Comparison of ENCODE assay signal across 21 mouse cellular contexts in the genomic region with DNA sequence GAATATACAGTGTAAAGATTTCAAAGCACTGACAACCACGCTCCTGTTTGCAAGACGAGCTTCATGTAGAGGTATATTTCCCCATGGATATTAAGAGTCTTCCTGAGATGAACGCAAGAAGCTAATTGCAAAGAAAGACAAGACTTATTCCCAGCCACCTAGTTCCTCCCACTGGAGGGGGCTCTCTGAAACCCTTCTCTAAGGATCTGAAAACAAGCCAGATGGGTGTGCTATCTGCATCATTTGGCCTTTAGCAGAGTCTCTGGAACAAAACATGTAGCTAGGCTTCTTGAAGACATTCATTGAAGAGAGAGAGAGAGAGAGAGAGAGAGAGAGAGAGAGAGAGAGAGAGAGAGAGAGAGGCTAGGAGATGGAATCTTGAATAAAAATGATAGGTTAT.
A peak's percentile ranks its signal among the peaks of the same experiment; 100 is the strongest.
DNase-seq lines count a peak whose midpoint lies in the region; ATAC-seq and TF ChIP-seq lines count a peak whose summit lies in the region.
"Had no signal": no experiment of that assay in that cellular context is flagged by ENCODE, and none has a peak within 500 bp of the region (broad histone marks: within the 10 kb centered on the region; RNA-seq: fewer than 3 reads in every experiment).

No protein-coding gene starts in this region.

- WGBS in kidney, postnatal 0 days = 66% methylated on average over 3 of the region's 3 CpGs
- 69% methylated on average over 3 of the region's 3 CpGs for WGBS in hindbrain, postnatal 0 days
- 70% methylated on average over 3 of the region's 3 CpGs for whole genome bisulfite sequencing in heart, embryonic 12.5 days

- no peak overlapping the region for H3K27ac ChIP-seq in kidney, postnatal 0 days
- peak overlapping the region; percentile 61; the same call in 1 of the 2 replicates for H3K27ac ChIP-seq in embryonic fibroblast, embryonic 13.5 days (ENCODE audit: insufficient read depth, low read length)
- no peak overlapping the region for H3K27ac ChIP-seq in hindbrain, postnatal 0 days
- no peak overlapping the region for H3K27ac ChIP-seq in heart, embryonic 12.5 days (ENCODE audit: poor library complexity, severe bottlenecking)
- H3K27ac ChIP-seq: liver, embryonic 13.5 days; macrophage had no signal

- peak; percentile 14; the same call in 1 of the 2 replicates for TF ChIP-seq CTCF in kidney, postnatal 0 days (IDR thresholded peaks at IDR 0.05; ENCODE audit: low read depth)
- no peak; the same call in 1 of the 2 replicates for TF ChIP-seq CTCF in brain, embryonic 14.5 days (IDR thresholded peaks at IDR 0.05; ENCODE audit: borderline replicate concordance, extremely low read depth, insufficient read depth, insufficient read length)
- no peak for TF ChIP-seq CTCF in embryonic fibroblast, embryonic 13.5 days (IDR thresholded peaks at IDR 0.05; ENCODE audit: borderline replicate concordance, insufficient read depth, low read length)
- peak; percentile 33; the same call in 1 of the 2 replicates for TF ChIP-seq CTCF in hindbrain, postnatal 0 days (IDR thresholded peaks at IDR 0.05; ENCODE audit: low read depth)

- no peak for DNase-seq in kidney, postnatal 0 days (ENCODE audit: low spot score)
- no peak for DNase-seq in kidney, adult 8-10 months
- DNase-seq in brain, embryonic 14.5 days (ENCODE audit: low read depth) = peak; percentile 86
- peak; percentile 56 for DNase-seq in hindbrain, postnatal 0 days (ENCODE audit: low spot score)
- DNase-seq in left cerebral cortex, adult 11 months (ENCODE audit: low spot score) = no peak
- DNase-seq: adrenal gland, adult 8-10 months; cerebellum, adult 9-10 months; heart, postnatal 10 days; kidney, adult 9 months; kidney, postnatal 36 days; liver, embryonic 13.5 days; right cerebral cortex, postnatal 25 days had no signal

- H3K36me3 ChIP-seq in kidney, postnatal 0 days (ENCODE audit: insufficient read depth, low read length) = no peaks in the 10 kb centered on the region
- no peaks in the 10 kb centered on the region for H3K36me3 ChIP-seq in hindbrain, postnatal 0 days (ENCODE audit: insufficient read depth, low read length)
- H3K36me3 ChIP-seq in heart, embryonic 12.5 days = no peaks in the 10 kb centered on the region
- H3K36me3 ChIP-seq: heart, embryonic 10.5 days; limb, embryonic 13.5 days; liver, embryonic 13.5 days; lung, embryonic 15.5 days; midbrain, embryonic 12.5 days had no signal

- no peaks in the 10 kb centered on the region for H3K4me1 ChIP-seq in kidney, postnatal 0 days (replicated peaks; ENCODE audit: insufficient read depth, low read length)
- no peaks in the 10 kb centered on the region; the same call in 1 of the 2 replicates for H3K4me1 ChIP-seq in embryonic fibroblast, embryonic 13.5 days (ENCODE audit: control insufficient read depth, insufficient read depth, low read length)
- H3K4me1 ChIP-seq in hindbrain, postnatal 0 days (ENCODE audit: insufficient read depth, low read length) = peaks cover 13% of the 10 kb centered on the region
- 0 out of 2 replicates have a peak, but pooled peaks cover 7% of the 10 kb centered on the region for H3K4me1 ChIP-seq in heart, embryonic 12.5 days (replicated peaks)
- H3K4me1 ChIP-seq: liver, embryonic 13.5 days had no signal

- no peak for ATAC-seq in kidney, postnatal 0 days (replicated peaks; ENCODE audit: low FRiP score, low read depth)
- ATAC-seq in hindbrain, postnatal 0 days = no peak
- ATAC-seq in heart, embryonic 12.5 days (ENCODE audit: insufficient number of reproducible peaks, low FRiP score) = no peak
- ATAC-seq: Patski had no signal

- no peaks in the 10 kb centered on the region for H3K27me3 ChIP-seq in kidney, postnatal 0 days (ENCODE audit: insufficient read depth, low read length)
- H3K27me3 ChIP-seq in hindbrain, postnatal 0 days (ENCODE audit: insufficient read depth, low read length) = no peaks in the 10 kb centered on the region
- H3K27me3 ChIP-seq in heart, embryonic 12.5 days (replicated peaks) = no peaks in the 10 kb centered on the region
- H3K27me3 ChIP-seq: limb, embryonic 13.5 days; liver, embryonic 13.5 days; lung, embryonic 15.5 days; midbrain, embryonic 12.5 days; Patski had no signal

- no peak overlapping the region for H3K4me2 ChIP-seq in kidney, postnatal 0 days (ENCODE audit: low read length)
- H3K4me2 ChIP-seq in hindbrain, postnatal 0 days (ENCODE audit: low read depth, low read length) = no peak overlapping the region
- H3K4me2 ChIP-seq in heart, embryonic 12.5 days = no peak overlapping the region
- H3K4me2 ChIP-seq: liver, embryonic 13.5 days; midbrain, embryonic 12.5 days had no signal

- no peak overlapping the region for H3K4me3 ChIP-seq in kidney, postnatal 0 days (replicated peaks; ENCODE audit: low read depth, low read length)
- no peak overlapping the region for H3K4me3 ChIP-seq in embryonic fibroblast, embryonic 13.5 days (ENCODE audit: insufficient read depth, low read length)
- no peak overlapping the region for H3K4me3 ChIP-seq in hindbrain, postnatal 0 days (ENCODE audit: low read length)
- no peak overlapping the region for H3K4me3 ChIP-seq in heart, embryonic 12.5 days
- H3K4me3 ChIP-seq: heart, embryonic 10.5 days; limb, embryonic 13.5 days; liver, embryonic 13.5 days; lung, embryonic 15.5 days; midbrain, embryonic 12.5 days; myocyte had no signal

- no peaks in the 10 kb centered on the region for H3K9me3 ChIP-seq in kidney, postnatal 0 days (replicated peaks; ENCODE audit: low read length)
- no peaks in the 10 kb centered on the region for H3K9me3 ChIP-seq in hindbrain, postnatal 0 days (ENCODE audit: low read length)
- no peaks in the 10 kb centered on the region for H3K9me3 ChIP-seq in heart, embryonic 12.5 days (replicated peaks)
- H3K9me3 ChIP-seq: heart, embryonic 10.5 days; limb, embryonic 13.5 days; liver, embryonic 13.5 days; lung, embryonic 15.5 days; midbrain, embryonic 12.5 days had no signal

- no peak overlapping the region for H3K9ac ChIP-seq in kidney, postnatal 0 days (ENCODE audit: low read depth, low read length)
- H3K9ac ChIP-seq in hindbrain, postnatal 0 days (replicated peaks; ENCODE audit: low read length) = no peak overlapping the region
- no peak overlapping the region for H3K9ac ChIP-seq in heart, embryonic 12.5 days
- H3K9ac ChIP-seq: liver, embryonic 13.5 days; lung, embryonic 15.5 days; midbrain, embryonic 12.5 days had no signal

- no peak for TF ChIP-seq POLR2A in brain, embryonic 14.5 days (IDR thresholded peaks at IDR 0.05; ENCODE audit: borderline replicate concordance, extremely low read depth, insufficient read depth, insufficient read length, poor library complexity, severe bottlenecking)
- TF ChIP-seq POLR2A in embryonic fibroblast, embryonic 13.5 days (IDR thresholded peaks at IDR 0.05; ENCODE audit: low read depth, low read length) = no peak

Comparison
In these comparisons a context has a peak if more than half of its experiments do, and no peak if none do; other contexts are left out.
1. DNase-seq: peak in brain, embryonic 14.5 days (single experiment) and hindbrain, postnatal 0 days (single experiment); none in kidney, postnatal 0 days (single experiment), kidney, adult 8-10 months (0 of 2) and left cerebral cortex, adult 11 months (single experiment).
2. CTCF ChIP-seq: peak in kidney, postnatal 0 days (single experiment) and hindbrain, postnatal 0 days (single experiment); none in brain, embryonic 14.5 days (single experiment) and embryonic fibroblast, embryonic 13.5 days (single experiment).